Mouse (Mus musculus) bone marrow macrophage, adult 2 months (primary cell): ENCODE results near the gene Gm20388.

Experiments used
- CTCF ChIP-seq: IDR thresholded peaks from 2 replicates; pipeline ENCODE4 v1.5.1; 2012; ENCODE audit warnings: low read depth, mild to moderate bottlenecking, low read length, moderate library complexity
- POLR2A ChIP-seq: IDR thresholded peaks from 2 replicates; pipeline ENCODE4 v1.6.1; 2012; ENCODE audit warnings: mild to moderate bottlenecking, low read depth, low read length, borderline replicate concordance

GRCm38 (mm10) chr8:122482448-122482847 is 2571.8 kb downstream of the Gm20388 start:
- TF ChIP-seq POLR2A = no peak
- TF ChIP-seq CTCF = no peak
